Mouse (Mus musculus): Measurements from ENCODE around the gene Nfia. TPM values are rescaled to one million over a fixed set of nuclear protein-coding genes. Genes with fewer than 3 reads are reported as not detected.

The Nfia gene
- total and polyA plus RNA-seq, 3 experiments, result 0.96 to 25.1 (median 1.3) TPM

DNA sequence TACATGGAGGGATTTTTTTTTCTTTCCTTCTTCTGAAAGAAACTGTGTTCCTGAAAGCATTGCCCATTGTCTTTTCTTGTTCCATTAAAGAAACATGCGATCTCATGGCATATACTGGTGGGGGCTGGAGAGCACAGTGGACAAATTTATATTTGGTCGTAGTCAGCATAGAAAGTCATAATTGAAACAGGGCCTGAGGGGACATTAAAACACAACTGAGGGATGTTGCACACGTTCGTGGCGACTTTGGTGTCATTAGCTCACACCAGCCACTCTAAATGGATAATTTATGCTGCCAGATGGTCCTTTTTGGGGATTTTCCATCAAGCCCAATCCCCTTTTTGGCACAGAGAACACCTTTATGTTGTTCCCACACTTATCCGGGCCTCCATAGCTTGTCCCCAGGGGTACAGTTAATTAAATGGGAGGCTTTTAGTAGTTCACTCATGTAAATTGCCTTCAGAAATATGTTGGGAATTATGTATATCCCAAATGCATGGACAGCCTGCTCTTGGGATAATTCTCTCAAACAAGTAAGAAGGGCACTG lies 250.8 kb downstream of the Nfia start:
- peaks cover 47% of the 10 kb centered on the region for H3K36me3 ChIP-seq (replicated peaks)
- H3K4me1 ChIP-seq (ENCODE audit: insufficient read depth, low read depth, low read length), result no peaks in the 10 kb centered on the region

DNA sequence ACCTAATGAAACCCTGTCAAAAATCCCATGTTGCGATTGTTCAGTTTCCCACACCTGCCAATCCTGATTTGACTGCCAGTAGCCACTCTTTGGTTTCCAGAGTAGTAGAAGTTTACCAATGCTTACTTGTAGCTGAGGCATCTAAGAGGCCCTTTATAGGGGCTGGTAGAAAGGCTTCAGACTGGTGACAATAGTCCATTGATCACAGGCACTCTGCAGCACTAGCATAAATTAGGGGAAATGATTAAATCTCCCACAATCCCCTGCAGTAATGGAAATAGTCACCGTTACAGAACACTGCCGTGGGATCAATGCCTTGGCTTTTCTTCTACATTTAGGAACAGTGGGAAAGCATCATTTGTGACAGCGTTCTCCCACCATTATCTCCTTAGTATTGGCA lies 254.9 kb downstream of the Nfia start:
- no peak for ATAC-seq (ENCODE audit: extremely low read depth, insufficient number of reproducible peaks, low FRiP score, poor library complexity, severe bottlenecking)
- no peak for TF ChIP-seq TAL1 (conservative IDR thresholded peaks at IDR 0.05; ENCODE audit: low read depth, low read length)
- TF ChIP-seq POLR2AphosphoS5 (IDR thresholded peaks at IDR 0.05; ENCODE audit: insufficient replicate concordance, low read depth, low read length), result no peak
- TF ChIP-seq GATA2 (IDR thresholded peaks at IDR 0.05; ENCODE audit: borderline replicate concordance, low read depth, low read length), result no peak
- TF ChIP-seq GATA1 (IDR thresholded peaks at IDR 0.05; ENCODE audit: borderline replicate concordance, low read length), result no peak
- TF ChIP-seq CTCF (IDR thresholded peaks at IDR 0.05; ENCODE audit: low read depth, low read length), result no peak
- Histone ChIP-seq H3K27me3 (ENCODE audit: insufficient read depth, low read length) (no peaks in the 10 kb centered on the region), H3K4me1 (ENCODE audit: insufficient read depth, low read depth, low read length) (no peaks in the 10 kb centered on the region), H3K9me3 (replicated peaks) (peaks cover 7% of the 10 kb centered on the region), H3K4me3 (ENCODE audit: low read depth, low read length) (no peak overlapping the region), H3K36me3 (replicated peaks) (peaks cover 23% of the 10 kb centered on the region)
- DNase-seq (ENCODE audit: low spot score), result no peak

More for the DNA sequence above, 250.8 kb downstream of the Nfia start:
- Histone ChIP-seq H3K9me3 (replicated peaks) (peaks cover 20% of the 10 kb centered on the region), H3K27me3 (ENCODE audit: insufficient read depth, low read length) (no peaks in the 10 kb centered on the region), H3K4me3 (ENCODE audit: low read depth, low read length) (no peak overlapping the region)
- ATAC-seq (ENCODE audit: extremely low read depth, insufficient number of reproducible peaks, low FRiP score, poor library complexity, severe bottlenecking), result no peak
- DNase-seq (ENCODE audit: low spot score), result no peak
- TF ChIP-seq TAL1 (conservative IDR thresholded peaks at IDR 0.05; ENCODE audit: low read depth, low read length) (no peak), POLR2AphosphoS5 (IDR thresholded peaks at IDR 0.05; ENCODE audit: insufficient replicate concordance, low read depth, low read length) (no peak), GATA1 (IDR thresholded peaks at IDR 0.05; ENCODE audit: borderline replicate concordance, low read length) (no peak)

DNA sequence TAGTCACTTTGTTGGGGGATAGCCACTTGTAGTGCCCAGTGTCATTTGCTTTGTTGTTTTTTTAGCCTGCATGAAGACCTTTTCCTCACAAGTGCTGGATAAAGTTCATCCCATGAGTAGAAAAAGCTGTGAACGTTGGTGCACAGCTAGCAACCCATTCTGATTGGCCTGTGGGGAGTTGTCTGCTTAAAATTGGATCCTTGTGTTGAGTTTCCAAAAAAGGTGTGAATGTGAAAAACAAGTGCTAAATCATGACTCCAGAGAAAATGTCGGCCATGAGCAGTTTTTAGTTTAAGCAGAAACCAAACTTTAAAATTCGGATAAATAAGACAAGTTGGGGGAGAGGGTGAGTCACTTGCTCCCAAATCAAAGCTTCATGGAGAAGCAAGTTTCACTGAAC lies 259.3 kb downstream of the Nfia start:
- Histone ChIP-seq H3K9me3 (replicated peaks) (peaks cover 14% of the 10 kb centered on the region), H3K36me3 (replicated peaks) (peaks cover 16% of the 10 kb centered on the region), H3K4me3 (ENCODE audit: low read depth, low read length) (no peak overlapping the region), H3K4me1 (ENCODE audit: insufficient read depth, low read depth, low read length) (no peaks in the 10 kb centered on the region), H3K27me3 (ENCODE audit: insufficient read depth, low read length) (no peaks in the 10 kb centered on the region)
- ATAC-seq (ENCODE audit: extremely low read depth, insufficient number of reproducible peaks, low FRiP score, poor library complexity, severe bottlenecking) (no peak), DNase-seq (ENCODE audit: low spot score) (no peak)
- no peak for TF ChIP-seq POLR2AphosphoS5 (IDR thresholded peaks at IDR 0.05; ENCODE audit: insufficient replicate concordance, low read depth, low read length)
- TF ChIP-seq GATA1 (IDR thresholded peaks at IDR 0.05; ENCODE audit: borderline replicate concordance, low read length), result no peak
- TF ChIP-seq CTCF (IDR thresholded peaks at IDR 0.05; ENCODE audit: low read depth, low read length), result no peak

DNA sequence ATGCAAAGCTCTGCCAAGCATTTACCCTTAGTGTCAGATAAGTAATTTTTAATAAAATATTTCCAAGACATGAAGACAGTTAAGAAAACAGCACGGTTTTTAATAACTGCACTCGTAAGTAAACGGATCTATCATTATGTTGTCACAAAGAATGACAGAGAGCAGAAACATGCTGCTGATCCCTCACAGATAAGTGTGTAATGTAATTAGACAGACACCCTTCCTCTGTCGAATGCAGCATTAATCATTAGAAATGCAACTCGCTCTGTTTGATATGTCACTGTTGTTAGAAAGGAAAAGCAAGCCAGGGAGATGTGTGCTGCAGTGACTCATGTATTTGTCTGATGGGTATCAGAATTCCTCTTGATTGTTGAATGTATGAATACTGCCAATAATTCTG lies 259.8 kb downstream of the Nfia start:
- TF ChIP-seq GATA1 (IDR thresholded peaks at IDR 0.05; ENCODE audit: borderline replicate concordance, low read length), result no peak
- TF ChIP-seq POLR2AphosphoS5 (IDR thresholded peaks at IDR 0.05; ENCODE audit: insufficient replicate concordance, low read depth, low read length), result no peak
- TF ChIP-seq TAL1 (conservative IDR thresholded peaks at IDR 0.05; ENCODE audit: low read depth, low read length), result no peak
- TF ChIP-seq CTCF (IDR thresholded peaks at IDR 0.05; ENCODE audit: low read depth, low read length), result no peak
- TF ChIP-seq GATA2 (IDR thresholded peaks at IDR 0.05; ENCODE audit: borderline replicate concordance, low read depth, low read length), result no peak
- DNase-seq (ENCODE audit: low spot score), result no peak
- Histone ChIP-seq H3K36me3 (replicated peaks) (peaks cover 17% of the 10 kb centered on the region), H3K4me1 (ENCODE audit: insufficient read depth, low read depth, low read length) (no peaks in the 10 kb centered on the region), H3K27me3 (ENCODE audit: insufficient read depth, low read length) (no peaks in the 10 kb centered on the region), H3K9me3 (replicated peaks) (peaks cover 14% of the 10 kb centered on the region), H3K4me3 (ENCODE audit: low read depth, low read length) (no peak overlapping the region)
- no peak for ATAC-seq (ENCODE audit: extremely low read depth, insufficient number of reproducible peaks, low FRiP score, poor library complexity, severe bottlenecking)

DNA sequence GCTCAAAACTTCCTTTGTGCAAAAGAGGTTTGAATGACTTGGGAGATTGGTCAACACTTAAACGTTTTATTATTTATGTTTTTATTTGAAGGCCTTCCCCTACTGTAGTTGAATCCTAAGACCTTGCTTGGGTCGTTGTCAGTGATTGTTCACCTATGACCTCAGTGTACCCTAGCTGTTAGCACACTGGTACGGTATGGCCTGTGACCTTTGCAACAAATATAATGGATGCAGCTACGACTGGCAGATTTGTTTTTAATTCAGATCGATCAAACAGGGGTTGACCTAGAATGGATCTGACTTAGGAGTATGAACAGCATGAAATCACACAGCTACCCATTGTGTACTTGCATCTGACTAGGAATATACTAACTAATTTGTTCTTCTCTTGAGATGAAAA lies 266.6 kb downstream of the Nfia start:
- Histone ChIP-seq H3K4me1 (ENCODE audit: insufficient read depth, low read depth, low read length) (no peaks in the 10 kb centered on the region), H3K36me3 (replicated peaks) (peaks cover 11% of the 10 kb centered on the region), H3K9me3 (replicated peaks) (peaks cover 9% of the 10 kb centered on the region), H3K4me3 (ENCODE audit: low read depth, low read length) (no peak overlapping the region), H3K27me3 (ENCODE audit: insufficient read depth, low read length) (no peaks in the 10 kb centered on the region)
- DNase-seq (ENCODE audit: low spot score) (no peak), ATAC-seq (ENCODE audit: extremely low read depth, insufficient number of reproducible peaks, low FRiP score, poor library complexity, severe bottlenecking) (no peak)
- TF ChIP-seq POLR2AphosphoS5 (IDR thresholded peaks at IDR 0.05; ENCODE audit: insufficient replicate concordance, low read depth, low read length) (no peak), TAL1 (conservative IDR thresholded peaks at IDR 0.05; ENCODE audit: low read depth, low read length) (no peak), GATA1 (IDR thresholded peaks at IDR 0.05; ENCODE audit: borderline replicate concordance, low read length) (no peak), GATA2 (IDR thresholded peaks at IDR 0.05; ENCODE audit: borderline replicate concordance, low read depth, low read length) (no peak)

DNA sequence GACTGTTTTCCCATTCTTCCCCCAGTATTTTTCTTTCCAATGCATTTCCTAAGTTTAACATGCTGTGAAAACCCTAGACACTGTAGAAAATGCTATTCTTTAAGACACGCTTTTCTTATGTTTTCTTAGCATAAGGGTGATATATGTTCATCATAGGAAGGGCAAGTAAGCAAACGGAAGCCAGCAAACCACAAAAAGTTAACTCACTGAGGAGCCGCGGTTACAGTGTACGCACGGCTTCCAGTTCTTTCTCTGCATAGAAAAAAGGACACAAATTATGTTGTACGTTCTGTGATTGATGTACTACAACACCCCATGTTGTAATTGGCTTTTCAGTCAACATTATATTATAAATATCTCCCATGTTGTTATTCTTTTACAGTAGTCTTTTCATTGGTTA lies 267.6 kb downstream of the Nfia start:
- TF ChIP-seq CTCF (IDR thresholded peaks at IDR 0.05; ENCODE audit: low read depth, low read length) (no peak), TAL1 (conservative IDR thresholded peaks at IDR 0.05; ENCODE audit: low read depth, low read length) (no peak), GATA2 (IDR thresholded peaks at IDR 0.05; ENCODE audit: borderline replicate concordance, low read depth, low read length) (no peak), GATA1 (IDR thresholded peaks at IDR 0.05; ENCODE audit: borderline replicate concordance, low read length) (no peak), POLR2AphosphoS5 (IDR thresholded peaks at IDR 0.05; ENCODE audit: insufficient replicate concordance, low read depth, low read length) (no peak)
- Histone ChIP-seq H3K4me1 (ENCODE audit: insufficient read depth, low read depth, low read length) (no peaks in the 10 kb centered on the region), H3K36me3 (replicated peaks) (peaks cover 10% of the 10 kb centered on the region), H3K9me3 (replicated peaks) (peaks cover 10% of the 10 kb centered on the region), H3K27me3 (ENCODE audit: insufficient read depth, low read length) (no peaks in the 10 kb centered on the region), H3K4me3 (ENCODE audit: low read depth, low read length) (no peak overlapping the region)
- no peak for DNase-seq (ENCODE audit: low spot score)
- no peak for ATAC-seq (ENCODE audit: extremely low read depth, insufficient number of reproducible peaks, low FRiP score, poor library complexity, severe bottlenecking)

DNA sequence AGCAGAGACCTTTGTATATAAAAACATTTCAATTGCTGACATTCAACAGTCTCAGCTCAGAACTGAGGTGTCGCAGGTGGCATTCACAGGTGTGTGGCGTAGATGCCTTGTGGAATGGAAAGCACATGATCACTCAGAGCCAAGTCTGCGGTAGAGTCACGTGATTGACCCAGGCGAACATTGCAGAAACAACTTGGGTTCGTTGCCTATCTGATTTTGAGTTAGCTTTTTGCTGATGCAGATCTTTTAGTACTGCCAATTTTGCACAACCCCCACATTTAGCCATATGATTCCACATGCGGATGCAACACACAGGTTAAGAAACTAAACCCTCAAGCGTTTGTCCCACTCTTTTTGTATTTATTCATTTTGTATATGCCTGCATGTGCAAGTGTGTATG lies 272.1 kb downstream of the Nfia start:
- Histone ChIP-seq H3K9me3 (replicated peaks) (peaks cover 10% of the 10 kb centered on the region), H3K27me3 (ENCODE audit: insufficient read depth, low read length) (no peaks in the 10 kb centered on the region), H3K4me3 (ENCODE audit: low read depth, low read length) (no peak overlapping the region), H3K36me3 (replicated peaks) (peaks cover 15% of the 10 kb centered on the region), H3K4me1 (ENCODE audit: insufficient read depth, low read depth, low read length) (no peaks in the 10 kb centered on the region)
- ATAC-seq (ENCODE audit: extremely low read depth, insufficient number of reproducible peaks, low FRiP score, poor library complexity, severe bottlenecking) (no peak), DNase-seq (ENCODE audit: low spot score) (no peak)
- TF ChIP-seq TAL1 (conservative IDR thresholded peaks at IDR 0.05; ENCODE audit: low read depth, low read length) (no peak), GATA1 (IDR thresholded peaks at IDR 0.05; ENCODE audit: borderline replicate concordance, low read length) (no peak), POLR2AphosphoS5 (IDR thresholded peaks at IDR 0.05; ENCODE audit: insufficient replicate concordance, low read depth, low read length) (no peak), GATA2 (IDR thresholded peaks at IDR 0.05; ENCODE audit: borderline replicate concordance, low read depth, low read length) (no peak), CTCF (IDR thresholded peaks at IDR 0.05; ENCODE audit: low read depth, low read length) (no peak)

Measured in G1E (cell line).